Mouse (Mus musculus) cerebellum, adult 11-12 months (tissue): ENCODE data around the gene Bdkrb1.
A peak's percentile ranks its signal among the peaks of the same experiment; 100 is the strongest.

ENCODE experiments used
- DNase-seq: peaks from one replicate; pipeline ENCODE4 v3.0.0; 2022

Bdkrb1 gene

GRCm38 (mm10) chr12:105602581-105603210 lies at the start of gene Bdkrb1:
Gene Bdkrb1 (plus strand): TSS chr12:105603085.
- no peak for DNase-seq

GRCm38 (mm10) chr12:105554151-105554772 lies 48.6 kb upstream of the Bdkrb1 start:
- no peak for DNase-seq

- no peak for DNase-seq
Measured at GRCm38 (mm10) chr12:105555172-105555571, 47.7 kb upstream of the Bdkrb1 start.

- DNase-seq = no peak
Measured at GRCm38 (mm10) chr12:105557250-105557925, 45.5 kb upstream of the Bdkrb1 start.

- DNase-seq = no peak
Measured at GRCm38 (mm10) chr12:105561007-105561534, 41.8 kb upstream of the Bdkrb1 start.

- DNase-seq = no peak
Measured at GRCm38 (mm10) chr12:105562056-105562820, 40.6 kb upstream of the Bdkrb1 start.

- no peak for DNase-seq
Measured at GRCm38 (mm10) chr12:105562936-105563680, 39.8 kb upstream of the Bdkrb1 start, which contains the start of gene Bdkrb2. Gene Bdkrb2 (plus strand): TSS chr12:105563226.

- no peak for DNase-seq
Measured at GRCm38 (mm10) chr12:105563726-105564275, 39.1 kb upstream of the Bdkrb1 start.

- no peak for DNase-seq
Measured at GRCm38 (mm10) chr12:105565221-105565620, 37.7 kb upstream of the Bdkrb1 start.

GRCm38 (mm10) chr12:105571867-105572266 lies 31.0 kb upstream of the Bdkrb1 start:
- DNase-seq = no peak

- no peak for DNase-seq
Measured at GRCm38 (mm10) chr12:105572622-105573021, 30.3 kb upstream of the Bdkrb1 start.

GRCm38 (mm10) chr12:105574356-105574755 lies 28.5 kb upstream of the Bdkrb1 start:
- no peak for DNase-seq

- no peak for DNase-seq
Measured at GRCm38 (mm10) chr12:105580490-105580889, 22.4 kb upstream of the Bdkrb1 start.

GRCm38 (mm10) chr12:105582486-105582885 lies 20.4 kb upstream of the Bdkrb1 start:
- DNase-seq = no peak

GRCm38 (mm10) chr12:105583484-105583883 lies 19.4 kb upstream of the Bdkrb1 start:
- no peak for DNase-seq

- peak; percentile 41 for DNase-seq
Measured at GRCm38 (mm10) chr12:105584851-105585250, 18.0 kb upstream of the Bdkrb1 start.

- DNase-seq = no peak
Measured at GRCm38 (mm10) chr12:105587526-105587925, 15.4 kb upstream of the Bdkrb1 start.

GRCm38 (mm10) chr12:105590786-105591185 lies 12.1 kb upstream of the Bdkrb1 start:
- no peak for DNase-seq

- peak; percentile 63 for DNase-seq
Measured at GRCm38 (mm10) chr12:105592361-105592761, 10.5 kb upstream of the Bdkrb1 start.

- no peak for DNase-seq
Measured at GRCm38 (mm10) chr12:105593471-105593870, 9.4 kb upstream of the Bdkrb1 start.

GRCm38 (mm10) chr12:105597135-105597534 lies 5.8 kb upstream of the Bdkrb1 start:
- no peak for DNase-seq

GRCm38 (mm10) chr12:105598503-105598902 lies 4.4 kb upstream of the Bdkrb1 start:
- DNase-seq = no peak
